Comparison of ENCODE assay signal across 8 mouse cellular contexts in the genomic region with DNA sequence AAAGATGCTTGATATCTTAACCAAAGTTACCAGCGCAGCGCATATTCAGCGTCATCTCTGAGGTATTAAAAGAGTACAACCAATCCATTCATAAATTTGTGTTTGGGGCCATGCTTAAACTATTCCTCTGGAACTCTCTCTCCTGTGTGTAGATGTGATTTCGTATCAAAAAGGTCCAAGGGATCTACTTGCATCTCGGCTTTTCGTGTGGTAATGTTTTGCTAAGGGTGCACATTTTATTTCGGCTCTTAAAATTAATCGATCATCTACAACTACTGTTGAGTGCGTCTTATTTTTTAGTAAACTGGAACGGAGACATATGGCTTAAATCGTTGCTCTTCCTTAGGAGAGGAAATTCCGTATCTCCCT. TPM values are rescaled to one million over a fixed set of nuclear protein-coding genes. Genes with fewer than 3 reads are reported as not detected.
DNase-seq lines count a peak whose midpoint lies in the region; ATAC-seq and TF ChIP-seq lines count a peak whose summit lies in the region.

No protein-coding gene starts in this region.

- H3K79me2 ChIP-seq in heart, adult 2 months (replicated peaks; ENCODE audit: control insufficient read depth, insufficient read depth, low read length) = no peaks in the 10 kb centered on the region

- no peak for TF ChIP-seq CTCF in heart, adult 2 months (IDR thresholded peaks at IDR 0.05)
- TF ChIP-seq CTCF in E14TG2a.4 (conservative IDR thresholded peaks at IDR 0.05; ENCODE audit: low read length) = no peak
- TF ChIP-seq CTCF in liver, postnatal 0 days (IDR thresholded peaks at IDR 0.05; ENCODE audit: low read depth) = no peak

- no peak for DNase-seq in heart, adult 2 months
- no peak for DNase-seq in heart, adult 9 months (ENCODE audit: low spot score in 2 of 2)
- no peak for DNase-seq in liver, postnatal 0 days
- no peak for DNase-seq in cerebellum, postnatal 36 days
- DNase-seq in right cerebral cortex, adult 2 months (ENCODE audit: low spot score in 2 of 2) = no peak

- no peak overlapping the region for H3K9ac ChIP-seq in heart, adult 2 months (ENCODE audit: low read depth, low read length)
- H3K9ac ChIP-seq in forebrain, embryonic 15.5 days (replicated peaks) = peak overlapping the region; percentile 22; the same call in 1 of the 2 replicates
- peak overlapping the region; percentile 77 for H3K9ac ChIP-seq in liver, postnatal 0 days (replicated peaks)

- 4% methylated on average over 12 of the region's 12 CpGs for WGBS in heart, adult 2 months
- WGBS in forebrain, embryonic 15.5 days = 8% methylated on average over 12 of the region's 12 CpGs
- 6% methylated on average over 12 of the region's 12 CpGs for WGBS in liver, postnatal 0 days (ENCODE audit: insufficient replicate concordance)

- H3K9me3 ChIP-seq in E14TG2a.4 (ENCODE audit: low read length) = no peaks in the 10 kb centered on the region
- H3K9me3 ChIP-seq in forebrain, embryonic 15.5 days = no peaks in the 10 kb centered on the region
- no peaks in the 10 kb centered on the region for H3K9me3 ChIP-seq in liver, postnatal 0 days (ENCODE audit: low read length)

- H3K4me1 ChIP-seq in heart, adult 2 months (ENCODE audit: control insufficient read depth, insufficient read depth, low read length) = peaks cover 5% of the 10 kb centered on the region
- peaks cover 47% of the 10 kb centered on the region for H3K4me1 ChIP-seq in E14TG2a.4 (replicated peaks; ENCODE audit: low read depth, low read length)
- peaks cover 11% of the 10 kb centered on the region for H3K4me1 ChIP-seq in forebrain, embryonic 15.5 days
- peaks cover 26% of the 10 kb centered on the region for H3K4me1 ChIP-seq in liver, postnatal 0 days (ENCODE audit: insufficient read depth)

- no peaks in the 10 kb centered on the region for H3K36me3 ChIP-seq in heart, adult 2 months (ENCODE audit: control insufficient read depth, insufficient read depth, low read length)
- H3K36me3 ChIP-seq in E14TG2a.4 (ENCODE audit: insufficient read depth, low read length) = peaks cover 24% of the 10 kb centered on the region
- no peaks in the 10 kb centered on the region for H3K36me3 ChIP-seq in forebrain, embryonic 15.5 days
- no peaks in the 10 kb centered on the region for H3K36me3 ChIP-seq in liver, postnatal 0 days (replicated peaks; ENCODE audit: insufficient read depth, low read length)

- no peak overlapping the region for H3K27ac ChIP-seq in heart, adult 2 months
- H3K27ac ChIP-seq in forebrain, embryonic 15.5 days (replicated peaks) = no peak overlapping the region
- no peak overlapping the region for H3K27ac ChIP-seq in liver, postnatal 0 days (ENCODE audit: low read depth)

- intact Hi-C loops in heart, adult 2 months (cut with DNase I) = no loop called here

- H3K4me3 ChIP-seq in heart, adult 2 months = peak overlapping the region; percentile 63
- peak overlapping the region; percentile 88 for H3K4me3 ChIP-seq in E14TG2a.4 (replicated peaks; ENCODE audit: low read length)
- peak overlapping the region; percentile 83 for H3K4me3 ChIP-seq in forebrain, embryonic 15.5 days
- H3K4me3 ChIP-seq in liver, postnatal 0 days (ENCODE audit: low read depth, low read length) = peak overlapping the region; percentile 70

- TF ChIP-seq POLR2A in heart, adult 2 months (IDR thresholded peaks at IDR 0.05; ENCODE audit: insufficient read depth, low read depth, low read length) = no peak

- H3K27me3 ChIP-seq in heart, adult 2 months (ENCODE audit: control insufficient read depth, insufficient read depth, low read length) = no peaks in the 10 kb centered on the region
- H3K27me3 ChIP-seq in E14TG2a.4 (ENCODE audit: insufficient read depth, low read length) = 0 out of 2 replicates have a peak, but pooled peaks cover 2% of the 10 kb centered on the region
- peaks cover 4% of the 10 kb centered on the region; the same call in 1 of the 2 replicates for H3K27me3 ChIP-seq in forebrain, embryonic 15.5 days
- no peaks in the 10 kb centered on the region for H3K27me3 ChIP-seq in liver, postnatal 0 days (ENCODE audit: insufficient read depth, low read length)

- H3K4me2 ChIP-seq in forebrain, embryonic 15.5 days (replicated peaks) = peak overlapping the region; percentile 77
- peak overlapping the region; percentile 98 for H3K4me2 ChIP-seq in liver, postnatal 0 days (ENCODE audit: low read depth, low read length)

- 0 out of 2 replicates have a peak, but pooled peaks have one; percentile 1 for ATAC-seq in forebrain, embryonic 15.5 days (replicated peaks)
- ATAC-seq in liver, postnatal 0 days = no peak
- no peak for ATAC-seq in monocyte, adult 5-6 weeks (replicated peaks; ENCODE audit: insufficient number of reproducible peaks, low FRiP score, low TSS enrichment, poor library complexity, severe bottlenecking)

- no peak for TF ChIP-seq EP300 in heart, adult 2 months (IDR thresholded peaks at IDR 0.05; ENCODE audit: insufficient read depth, low read depth, low read length)
- TF ChIP-seq EP300 in liver, postnatal 0 days (IDR thresholded peaks at IDR 0.05; ENCODE audit: low read depth) = no peak

RNA-seq across cellular contexts. Expression of a gene that starts 0.3 kb away (rescaled TPM):
- total RNA-seq in heart, adult 2 months (2021) = under 1 TPM; 0.26 to 0.30 TPM
- polyA plus RNA-seq in heart, adult 2 months (2012; rRNA removed) = 0.45 and 0.47 TPM in 2 replicates
- 0.94 and 1.5 TPM in 2 replicates for polyA plus RNA-seq in forebrain, embryonic 15.5 days (2015; fragmentation: Nextera tagmentation; extraction: Ambion mirVana)
- polyA plus RNA-seq in liver, postnatal 0 days (2015; fragmentation: Nextera tagmentation; extraction: Ambion mirVana) = 1.1 TPM in 2 replicates
- 0.58 TPM in 1 of 3 replicates, not detected in the others for total RNA-seq in monocyte, adult 5-6 weeks (2017)

RNA-seq across cellular contexts. Expression of a gene that starts 21.8 kb away (rescaled TPM):
- not detected for total RNA-seq in heart, adult 2 months (2021)
- polyA plus RNA-seq in heart, adult 2 months (2012; rRNA removed) = not detected in 2 replicates
- not detected in 2 replicates for polyA plus RNA-seq in forebrain, embryonic 15.5 days (2015; fragmentation: Nextera tagmentation; extraction: Ambion mirVana)
- not detected in 2 replicates for polyA plus RNA-seq in liver, postnatal 0 days (2015; fragmentation: Nextera tagmentation; extraction: Ambion mirVana)
- not detected in 3 replicates for total RNA-seq in monocyte, adult 5-6 weeks (2017)

RNA-seq across cellular contexts. Expression of a gene that starts 28.9 kb away (rescaled TPM):
- not detected for total RNA-seq in heart, adult 2 months (2021)
- polyA plus RNA-seq in heart, adult 2 months (2012; rRNA removed) = 4.7 and 5.2 TPM in 2 replicates
- polyA plus RNA-seq in forebrain, embryonic 15.5 days (2015; fragmentation: Nextera tagmentation; extraction: Ambion mirVana) = not detected in 2 replicates
- not detected in 2 replicates for polyA plus RNA-seq in liver, postnatal 0 days (2015; fragmentation: Nextera tagmentation; extraction: Ambion mirVana)
- total RNA-seq in monocyte, adult 5-6 weeks (2017) = 1.5 to 7.7 TPM in 2 of 3 replicates, not detected in the other

RNA-seq across cellular contexts. Expression of a gene that starts 38.6 kb away (rescaled TPM):
- not detected for total RNA-seq in heart, adult 2 months (2021)
- polyA plus RNA-seq in heart, adult 2 months (2012; rRNA removed) = 4.9 and 5.7 TPM in 2 replicates
- not detected in 2 replicates for polyA plus RNA-seq in forebrain, embryonic 15.5 days (2015; fragmentation: Nextera tagmentation; extraction: Ambion mirVana)
- not detected in 2 replicates for polyA plus RNA-seq in liver, postnatal 0 days (2015; fragmentation: Nextera tagmentation; extraction: Ambion mirVana)
- total RNA-seq in monocyte, adult 5-6 weeks (2017) = 6.1 to 11.8 TPM in 2 of 3 replicates, not detected in the other

RNA-seq across cellular contexts. Expression of a gene that starts 43.8 kb away (rescaled TPM):
- total RNA-seq in heart, adult 2 months (2021) = not detected
- 0.41 TPM in 1 of 2 replicates, not detected in the other for polyA plus RNA-seq in heart, adult 2 months (2012; rRNA removed)
- polyA plus RNA-seq in forebrain, embryonic 15.5 days (2015; fragmentation: Nextera tagmentation; extraction: Ambion mirVana) = not detected in 2 replicates
- polyA plus RNA-seq in liver, postnatal 0 days (2015; fragmentation: Nextera tagmentation; extraction: Ambion mirVana) = not detected in 2 replicates
- not detected in 3 replicates for total RNA-seq in monocyte, adult 5-6 weeks (2017)
